Mouse (Mus musculus): ENCODE results near the gene Reps1.

The Reps1 gene

DNA sequence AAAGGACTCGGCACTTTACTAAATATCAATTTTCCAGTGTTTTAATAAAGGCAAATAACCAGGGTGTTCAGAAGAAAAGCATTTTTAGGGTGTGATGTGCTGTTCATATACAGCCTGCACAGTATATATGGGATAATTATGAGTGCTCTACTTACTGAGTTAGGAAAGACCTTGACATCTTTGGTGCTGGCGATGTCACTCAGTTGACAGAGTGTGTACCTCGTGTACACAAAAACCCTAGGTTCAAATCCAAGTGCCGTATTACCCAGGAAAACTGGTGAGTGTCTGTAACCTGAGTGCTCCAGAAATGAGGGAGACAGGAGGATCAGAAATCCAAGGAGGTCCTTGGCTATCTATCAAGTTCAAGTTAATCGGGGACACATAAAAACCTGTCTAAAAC lies 84.0 kb downstream of the Reps1 start:
- no peak for DNase-seq (ENCODE audit: low read depth)

DNA sequence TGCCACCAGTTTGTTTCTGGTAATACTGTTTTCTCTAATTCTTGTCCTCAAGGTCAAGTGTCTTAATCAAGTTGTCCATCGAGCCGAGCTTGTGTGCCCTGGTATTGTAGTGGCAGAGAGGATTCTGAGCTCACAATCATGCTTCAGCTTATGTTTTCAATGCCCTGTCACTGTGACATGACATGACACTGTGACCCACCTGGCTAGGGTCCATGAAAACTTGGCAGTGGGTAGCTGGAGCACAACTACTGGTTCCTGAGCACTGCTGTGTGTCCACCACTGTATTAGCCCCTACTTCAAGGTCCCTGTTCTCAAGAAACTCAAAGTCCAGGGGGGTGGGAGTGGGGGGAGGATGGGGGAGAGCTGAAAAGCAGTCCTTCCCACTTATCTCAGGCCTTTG lies 85.7 kb downstream of the Reps1 start:
- no peak for DNase-seq (ENCODE audit: low read depth)

DNA sequence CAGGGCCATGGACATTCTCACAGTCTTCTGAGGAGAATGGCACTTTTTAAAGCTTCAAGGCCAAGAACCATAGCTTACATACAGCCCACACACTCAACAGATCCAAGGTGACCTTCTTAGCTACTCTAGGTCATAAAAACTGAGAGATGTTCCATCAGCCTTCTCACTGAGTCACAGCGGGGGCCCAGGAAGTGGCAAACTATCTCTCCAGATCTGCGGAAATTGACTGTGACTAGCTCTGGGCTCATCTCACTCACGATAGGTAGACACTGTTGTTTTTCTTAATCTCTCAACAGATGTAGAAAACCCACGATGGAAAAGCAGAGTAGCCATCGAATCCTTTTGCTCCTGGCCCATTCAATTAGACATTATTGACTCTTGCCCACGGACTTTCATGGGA lies 86.6 kb downstream of the Reps1 start:
- DNase-seq (ENCODE audit: low read depth) = peak; percentile 73

DNA sequence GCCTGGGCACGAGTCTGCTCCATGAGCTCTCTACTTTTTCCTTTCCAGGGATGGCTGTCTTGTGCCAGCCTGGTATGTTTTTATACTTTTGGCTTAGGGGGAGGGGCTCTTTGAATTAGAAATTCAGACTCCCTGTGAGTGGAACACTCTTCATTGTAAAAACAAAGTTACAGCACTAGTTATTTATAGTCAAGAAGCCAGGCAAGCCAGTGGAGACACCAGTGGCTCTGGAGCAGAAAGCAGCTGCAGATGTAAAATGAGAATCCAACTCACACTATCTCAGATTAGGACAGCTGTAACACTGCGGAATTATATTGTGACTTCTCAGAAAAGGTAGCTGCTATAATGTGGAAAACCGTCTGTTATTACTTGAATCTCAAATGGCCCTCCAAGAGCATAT lies 91.6 kb downstream of the Reps1 start:
- DNase-seq (ENCODE audit: low read depth) = no peak

DNA sequence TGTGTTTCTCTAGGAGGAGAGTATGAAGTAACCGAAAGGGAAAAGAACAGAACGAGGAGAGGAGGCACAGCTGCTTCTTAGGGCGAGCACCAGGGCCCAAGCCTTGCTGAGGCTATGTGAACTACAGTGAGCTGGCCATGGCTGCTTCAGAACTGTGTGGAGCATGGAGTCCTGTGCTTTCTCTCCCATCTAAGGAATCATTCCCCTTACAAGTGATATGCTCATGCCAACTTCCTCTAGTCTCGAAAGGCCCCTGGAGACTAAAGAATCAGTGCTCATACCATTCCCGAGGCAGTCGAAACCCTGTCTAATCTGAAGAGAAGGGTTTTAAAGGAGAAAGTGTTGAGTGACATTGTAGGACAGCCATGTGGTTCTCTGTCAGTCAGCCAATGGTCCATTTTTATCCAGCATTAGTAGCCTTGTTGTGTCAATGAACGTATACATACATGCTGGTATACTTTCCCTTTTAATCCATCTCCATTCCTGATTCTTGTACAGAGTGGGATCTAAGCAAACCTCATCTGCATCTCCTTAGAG lies 106.8 kb downstream of the Reps1 start:
- DNase-seq (ENCODE audit: low read depth) = no peak
